Mouse (Mus musculus) midbrain, embryonic 16.5 days (tissue): Measurements from ENCODE around the gene Abhd10. TPM values are rescaled to one million over a fixed set of nuclear protein-coding genes. Genes with fewer than 3 reads are reported as not detected.

Source experiments
- ATAC-seq: fragments of 200-750 bp; cut with Nextera tagmentation; 2 replicates; pipeline ENCODE4 v1.8.0; 2017; ENCODE audit warnings: moderate TSS enrichment
- H3K27ac ChIP-seq: fragments of 300-500 bp; sonication (generic); 2 replicates; pipeline ENCODE4 v1.5.1; 2014; ENCODE audit warnings: mild to moderate bottlenecking, low read length, mixed read lengths
- H3K27me3 ChIP-seq: fragments of 300-500 bp; sonication (generic); 2 replicates; pipeline ENCODE4 v1.6.1; 2014; ENCODE audit warnings: low read depth, low read length, mixed read lengths; ENCODE audit not compliant: control insufficient read depth, insufficient read depth
- H3K36me3 ChIP-seq: fragments of 300-500 bp; sonication (generic); 2 replicates; pipeline ENCODE4 v1.6.1; 2014; ENCODE audit warnings: mild to moderate bottlenecking, low read length, moderate library complexity, mixed read lengths; ENCODE audit not compliant: control insufficient read depth, insufficient read depth
- H3K4me1 ChIP-seq: fragments of 300-500 bp; sonication (generic); 2 replicates; pipeline ENCODE4 v1.6.1; 2014; ENCODE audit warnings: mild to moderate bottlenecking, low read length, mixed read lengths; ENCODE audit not compliant: control insufficient read depth, insufficient read depth
- H3K4me2 ChIP-seq: fragments of 300-500 bp; sonication (generic); 2 replicates; pipeline ENCODE4 v1.6.1; 2014; ENCODE audit warnings: mild to moderate bottlenecking, low read length, mixed read lengths
- H3K4me3 ChIP-seq: fragments of 300-500 bp; sonication (generic); 2 replicates; pipeline ENCODE4 v1.5.1; 2014; ENCODE audit warnings: low read depth, mild to moderate bottlenecking, low read length, moderate library complexity, mixed read lengths
- H3K9ac ChIP-seq: fragments of 300-500 bp; sonication (generic); 2 replicates; pipeline ENCODE4 v1.6.1; 2014; ENCODE audit warnings: low read depth, low read length, mixed read lengths
- H3K9me3 ChIP-seq: fragments of 300-500 bp; sonication (generic); replicated peaks from 2 replicates; pipeline ENCODE4 v1.6.1; 2014; ENCODE audit warnings: mild to moderate bottlenecking, low read length, mixed read lengths; ENCODE audit not compliant: control insufficient read depth, poor library complexity, severe bottlenecking
- WGBS: fragments of 180-500 bp; shearing (Covaris S2); extraction: QIAGEN DNeasy Blood & Tissue Kit; methylation state at CpG from one replicate; pipeline ENCODE4 v1.1.7; 2014; 5-methylcytosine and 5-hydroxymethylcytosine counted together
- polyA plus RNA-seq: library from polyadenylated mRNA; unstranded; fragments of >200 nt; fragmentation: Nextera tagmentation; extraction: Ambion mirVana; gene quantifications from 2 replicates; pipeline ENCODE4 v1.2.1, GENCODE M21; 2015

Abhd10 gene
- polyA plus RNA-seq, 1 experiment from 2014 or later: 42.3 TPM

- no peaks in the 10 kb centered on the region for H3K9me3 ChIP-seq
- WGBS: 37% methylated on average over 4 of the region's 4 CpGs
These were observed 24.7 kb upstream of the Abhd10 start for GRCm38 (mm10) chr16:45767434-45767833.

GRCm38 (mm10) chr16:45765801-45766494 lies 23.2 kb upstream of the Abhd10 start:
- Histone ChIP-seq H3K27me3 (no peaks in the 10 kb centered on the region), H3K4me3 (no peak overlapping the region), H3K9ac (no peak overlapping the region), H3K36me3 (no peaks in the 10 kb centered on the region), H3K4me1 (no peaks in the 10 kb centered on the region; the same call in 1 of the 2 replicates), H3K9me3 (no peaks in the 10 kb centered on the region), H3K27ac (no peak overlapping the region), H3K4me2 (no peak overlapping the region)
- WGBS: 91% methylated on average over 7 of the region's 7 CpGs
- no peak for ATAC-seq

More at GRCm38 (mm10) chr16:45767434-45767833, 24.7 kb upstream of the Abhd10 start:
- Histone ChIP-seq H3K4me1 (no peaks in the 10 kb centered on the region; the same call in 1 of the 2 replicates), H3K27me3 (no peaks in the 10 kb centered on the region), H3K4me2 (no peak overlapping the region), H3K9ac (no peak overlapping the region), H3K4me3 (no peak overlapping the region), H3K27ac (no peak overlapping the region), H3K36me3 (no peaks in the 10 kb centered on the region)
- peak; percentile 45 for ATAC-seq

- Histone ChIP-seq H3K4me2 (no peak overlapping the region), H3K36me3 (no peaks in the 10 kb centered on the region), H3K27ac (no peak overlapping the region), H3K27me3 (no peaks in the 10 kb centered on the region), H3K4me3 (no peak overlapping the region), H3K4me1 (no peaks in the 10 kb centered on the region; the same call in 1 of the 2 replicates), H3K9ac (no peak overlapping the region), H3K9me3 (no peaks in the 10 kb centered on the region)
- 93% methylated on average over 3 of the region's 3 CpGs for WGBS
- ATAC-seq: no peak
These were observed 22.3 kb upstream of the Abhd10 start for GRCm38 (mm10) chr16:45765102-45765501.

GRCm38 (mm10) chr16:45762859-45763505 lies 20.2 kb upstream of the Abhd10 start:
- ATAC-seq: no peak
- Histone ChIP-seq H3K4me1 (no peaks in the 10 kb centered on the region; the same call in 1 of the 2 replicates), H3K36me3 (no peaks in the 10 kb centered on the region), H3K9ac (no peak overlapping the region), H3K27ac (no peak overlapping the region), H3K9me3 (no peaks in the 10 kb centered on the region), H3K4me3 (no peak overlapping the region), H3K4me2 (no peak overlapping the region), H3K27me3 (no peaks in the 10 kb centered on the region)
- 82% methylated on average over 13 of the region's 13 CpGs for whole genome bisulfite sequencing

GRCm38 (mm10) chr16:45761425-45761824 lies 18.7 kb upstream of the Abhd10 start:
- no peak for ATAC-seq
- WGBS: 82% methylated on average over 1 of the region's 1 CpGs
- H3K27me3 ChIP-seq: no peaks in the 10 kb centered on the region
- no peaks in the 10 kb centered on the region for H3K4me1 ChIP-seq
- no peak overlapping the region for H3K4me3 ChIP-seq
- H3K4me2 ChIP-seq: no peak overlapping the region
- H3K9me3 ChIP-seq: no peaks in the 10 kb centered on the region
- no peaks in the 10 kb centered on the region for H3K36me3 ChIP-seq
- no peak overlapping the region for H3K9ac ChIP-seq
- H3K27ac ChIP-seq: no peak overlapping the region

GRCm38 (mm10) chr16:45758726-45759269 lies 16.0 kb upstream of the Abhd10 start:
- H3K27ac ChIP-seq: no peak overlapping the region
- H3K27me3 ChIP-seq: no peaks in the 10 kb centered on the region
- H3K9me3 ChIP-seq: no peaks in the 10 kb centered on the region
- H3K4me1 ChIP-seq: no peaks in the 10 kb centered on the region
- no peak for ATAC-seq
- WGBS: 91% methylated on average over 9 of the region's 9 CpGs
- H3K9ac ChIP-seq: no peak overlapping the region
- no peak overlapping the region for H3K4me2 ChIP-seq
- no peaks in the 10 kb centered on the region for H3K36me3 ChIP-seq
- H3K4me3 ChIP-seq: no peak overlapping the region

- H3K27ac ChIP-seq: no peak overlapping the region
- peak; percentile 68 for ATAC-seq
- no peak overlapping the region for H3K4me3 ChIP-seq
- no peaks in the 10 kb centered on the region for H3K36me3 ChIP-seq
- WGBS: 88% methylated on average over 12 of the region's 12 CpGs
- no peaks in the 10 kb centered on the region for H3K4me1 ChIP-seq
- no peak overlapping the region for H3K4me2 ChIP-seq
- no peaks in the 10 kb centered on the region for H3K27me3 ChIP-seq
- no peak overlapping the region for H3K9ac ChIP-seq
- no peaks in the 10 kb centered on the region for H3K9me3 ChIP-seq
These were observed 14.8 kb upstream of the Abhd10 start for GRCm38 (mm10) chr16:45757421-45758078.

GRCm38 (mm10) chr16:45756855-45757254 lies 14.1 kb upstream of the Abhd10 start:
- Histone ChIP-seq H3K4me3 (no peak overlapping the region), H3K4me1 (no peaks in the 10 kb centered on the region), H3K9ac (no peak overlapping the region), H3K27ac (no peak overlapping the region), H3K36me3 (no peaks in the 10 kb centered on the region), H3K4me2 (no peak overlapping the region), H3K27me3 (no peaks in the 10 kb centered on the region), H3K9me3 (no peaks in the 10 kb centered on the region)
- WGBS: 41% methylated on average over 9 of the region's 9 CpGs
- ATAC-seq: peak; percentile 93
